Mouse (Mus musculus) embryonic fibroblast, embryonic 13.5 days (primary cell): Measurements from ENCODE around the gene Vcpkmt. TPM values are rescaled to one million over a fixed set of nuclear protein-coding genes. Genes with fewer than 3 reads are reported as not detected.

Experiments used
- H3K27ac ChIP-seq: 2 replicates; pipeline ENCODE4 v1.5.1; 2012; ENCODE audit warnings: low read length, control low read depth, inconsistent platforms; ENCODE audit not compliant: insufficient read depth
- H3K4me1 ChIP-seq: 2 replicates; pipeline ENCODE4 v1.6.1; 2011; ENCODE audit warnings: low read length; ENCODE audit not compliant: control insufficient read depth, insufficient read depth
- H3K4me3 ChIP-seq: 2 replicates; pipeline ENCODE4 v1.5.1; 2011; ENCODE audit warnings: mild to moderate bottlenecking, control low read depth, low read length; ENCODE audit not compliant: insufficient read depth
- CTCF ChIP-seq: IDR thresholded peaks from 2 replicates; pipeline ENCODE4 v1.5.1; 2011; ENCODE audit warnings: mild to moderate bottlenecking, control low read depth, low read length, moderate library complexity, borderline replicate concordance; ENCODE audit not compliant: insufficient read depth
- POLR2A ChIP-seq: IDR thresholded peaks from 2 replicates; pipeline ENCODE4 v1.6.1; 2011; ENCODE audit warnings: low read depth, mild to moderate bottlenecking, control low read depth, low read length, moderate library complexity
- polyA plus RNA-seq: library from polyadenylated mRNA; stranded (reverse); fragments of >200 nt; gene quantifications from 2 replicates; pipeline ENCODE4 v1.2.4, GENCODE M21; 2011; ENCODE audit warnings: low read depth; ENCODE audit not compliant: missing spikeins, insufficient read length

Gene Vcpkmt
- polyA plus RNA-seq, 1 experiment: 14.5 TPM

- Histone ChIP-seq H3K4me3 (no peak overlapping the region), H3K27ac (no peak overlapping the region), H3K4me1 (no peaks in the 10 kb centered on the region)
- TF ChIP-seq CTCF: no peak
- TF ChIP-seq POLR2A: no peak
These were observed 54.4 kb downstream of the Vcpkmt start for GRCm38 (mm10) chr12:69528275-69529032.

Other genes starting within 250 kb of the Vcpkmt start
- gene Nemf, start 225.9 kb downstream of the Vcpkmt start, polyA plus RNA-seq: 57.2 and 70.2 TPM in 2 replicates
- 106 and 119 TPM in 2 replicates for gene Arf6, start 210.9 kb downstream of the Vcpkmt start, polyA plus RNA-seq
- gene Gm9887, start 210.6 kb downstream of the Vcpkmt start, polyA plus RNA-seq: not detected in 2 replicates
- gene Sos2, start 98.8 kb upstream of the Vcpkmt start, polyA plus RNA-seq: 18.9 and 19.4 TPM in 2 replicates
- 12.0 and 12.7 TPM in 2 replicates for gene L2hgdh, start 141.8 kb upstream of the Vcpkmt start, polyA plus RNA-seq
- 14.8 and 17.0 TPM in 2 replicates for gene Atp5s, start 141.9 kb upstream of the Vcpkmt start, polyA plus RNA-seq
- 2.1 and 4.8 TPM in 2 replicates for gene Cdkl1, start 208.2 kb upstream of the Vcpkmt start, polyA plus RNA-seq